Mouse (Mus musculus) 3134 (cell line): Measurements from ENCODE around the gene Fbxo21.
A peak's percentile ranks its signal among the peaks of the same experiment; 100 is the strongest.

Source experiments
- DNase-seq: peaks from one replicate; pipeline ENCODE4 v3.0.0-alpha.2; 2011; ENCODE audit warnings: low spot score; ENCODE audit not compliant: insufficient read length; ENCODE audit errors: extremely low read depth

Fbxo21 gene

GRCm38 (mm10) chr5:117976657-117977500 is at the start of gene Fbxo21:
TSS of gene Fbxo21 (plus strand) at chr5:117976730.
- peak; percentile 88 for DNase-seq

GRCm38 (mm10) chr5:117928553-117928952 is 48.0 kb upstream of the Fbxo21 start:
- DNase-seq = no peak

- no peak for DNase-seq
Measured at GRCm38 (mm10) chr5:117932222-117932621, 44.3 kb upstream of the Fbxo21 start.

GRCm38 (mm10) chr5:117932862-117933261 is 43.7 kb upstream of the Fbxo21 start:
- peak; percentile 13 for DNase-seq

GRCm38 (mm10) chr5:117936346-117936745 is 40.2 kb upstream of the Fbxo21 start:
- no peak for DNase-seq

- no peak for DNase-seq
Measured at GRCm38 (mm10) chr5:117937186-117937585, 39.3 kb upstream of the Fbxo21 start.

- DNase-seq = peak; percentile 28
Measured at GRCm38 (mm10) chr5:117938182-117938581, 38.3 kb upstream of the Fbxo21 start.

GRCm38 (mm10) chr5:117939402-117939801 is 37.1 kb upstream of the Fbxo21 start:
- no peak for DNase-seq

GRCm38 (mm10) chr5:117941552-117941951 is 35.0 kb upstream of the Fbxo21 start:
- no peak for DNase-seq

- no peak for DNase-seq
Measured at GRCm38 (mm10) chr5:117946605-117947004, 29.9 kb upstream of the Fbxo21 start.

- DNase-seq = no peak
Measured at GRCm38 (mm10) chr5:117949393-117949792, 27.1 kb upstream of the Fbxo21 start.

- no peak for DNase-seq
Measured at GRCm38 (mm10) chr5:117953893-117954292, 22.6 kb upstream of the Fbxo21 start.

- DNase-seq = no peak
Measured at GRCm38 (mm10) chr5:117954429-117954828, 22.1 kb upstream of the Fbxo21 start.

GRCm38 (mm10) chr5:117955675-117956420 is 20.7 kb upstream of the Fbxo21 start:
- no peak for DNase-seq

GRCm38 (mm10) chr5:117964750-117965149 is 11.8 kb upstream of the Fbxo21 start:
- no peak for DNase-seq

- no peak for DNase-seq
Measured at GRCm38 (mm10) chr5:117966956-117967355, 9.6 kb upstream of the Fbxo21 start.

GRCm38 (mm10) chr5:117967659-117968069 is 8.9 kb upstream of the Fbxo21 start:
- no peak for DNase-seq

GRCm38 (mm10) chr5:117969681-117970427 is 6.7 kb upstream of the Fbxo21 start:
- DNase-seq = no peak

GRCm38 (mm10) chr5:117976263-117976656 is 270 bp upstream of the Fbxo21 start:
- DNase-seq = no peak

GRCm38 (mm10) chr5:117977501-117978158 is 1.1 kb downstream of the Fbxo21 start:
- DNase-seq = no peak
